Mouse (Mus musculus): Measurements from ENCODE around the gene C1s2. TPM values are rescaled to one million over a fixed set of nuclear protein-coding genes. Genes with fewer than 3 reads are reported as not detected.
"Not testable (repeated sequence)": the region's sequence is repeated elsewhere in the genome, so short reads cannot be mapped to it uniquely, and the experiment has no call there.

The C1s2 gene
- polyA plus RNA-seq, 1 experiment, result 0.42 TPM

- Histone ChIP-seq H3K4me3 (ENCODE audit: insufficient read depth, low read length) (no peak overlapping the region), H3K27ac (ENCODE audit: insufficient read depth, low read length) (no peak overlapping the region), H3K4me1 (ENCODE audit: control insufficient read depth, insufficient read depth, low read length) (no peaks in the 10 kb centered on the region)
- no peak for TF ChIP-seq POLR2A (IDR thresholded peaks at IDR 0.05; ENCODE audit: low read depth, low read length)
Measured at GRCm38 (mm10) chr6:124586266-124586665, 49.6 kb downstream of the C1s2 start.

DNA sequence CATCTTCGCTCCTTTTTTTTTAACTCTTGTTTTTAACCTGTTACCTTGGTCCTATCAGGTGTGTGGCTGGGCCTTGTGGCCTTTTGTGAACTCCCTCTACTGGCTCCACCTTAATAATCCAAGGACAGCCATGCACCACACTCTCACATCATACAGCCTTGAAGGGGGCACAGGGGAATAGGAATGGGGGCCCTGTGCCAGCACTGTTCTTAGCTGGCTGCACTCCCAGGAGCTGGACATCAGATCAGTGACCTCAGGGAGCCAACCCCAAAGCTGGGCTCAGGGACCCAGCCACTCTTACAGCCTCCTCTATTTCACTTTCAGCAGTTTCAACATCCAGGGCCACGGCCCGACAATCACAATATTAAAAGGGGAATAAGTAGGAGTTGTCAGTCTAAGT lies 50.1 kb downstream of the C1s2 start:
- TF ChIP-seq POLR2A (IDR thresholded peaks at IDR 0.05; ENCODE audit: low read depth, low read length), result no peak
- TF ChIP-seq CTCF (IDR thresholded peaks at IDR 0.05; ENCODE audit: borderline replicate concordance, insufficient read depth, low read length), result no peak
- no peaks in the 10 kb centered on the region for H3K4me1 ChIP-seq (ENCODE audit: control insufficient read depth, insufficient read depth, low read length)
- no peak overlapping the region for H3K4me3 ChIP-seq (ENCODE audit: insufficient read depth, low read length)
- no peak overlapping the region for H3K27ac ChIP-seq (ENCODE audit: insufficient read depth, low read length)

DNA sequence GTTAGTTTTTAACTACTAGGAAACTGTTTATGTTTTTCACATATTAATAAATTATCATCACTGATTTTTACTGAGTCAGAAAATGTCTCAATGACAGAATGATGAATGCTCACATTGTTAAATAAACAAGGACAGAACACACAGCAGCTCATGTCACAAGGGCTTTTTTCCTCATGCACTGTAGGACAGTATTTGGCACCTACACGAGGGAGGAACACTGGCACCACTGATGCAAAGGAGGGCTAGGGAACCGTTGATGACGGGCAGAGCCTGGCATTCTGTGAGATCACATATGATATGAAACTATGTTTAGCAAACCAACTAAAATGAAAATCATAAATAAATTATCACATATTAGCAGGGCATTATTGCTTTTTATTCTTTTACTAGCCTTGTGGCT lies 51.0 kb downstream of the C1s2 start:
- TF ChIP-seq CTCF (IDR thresholded peaks at IDR 0.05; ENCODE audit: borderline replicate concordance, insufficient read depth, low read length) (no peak), POLR2A (IDR thresholded peaks at IDR 0.05; ENCODE audit: low read depth, low read length) (no peak)
- H3K4me3 ChIP-seq (ENCODE audit: insufficient read depth, low read length), result no peak overlapping the region
- no peak overlapping the region for H3K27ac ChIP-seq (ENCODE audit: insufficient read depth, low read length)
- no peaks in the 10 kb centered on the region for H3K4me1 ChIP-seq (ENCODE audit: control insufficient read depth, insufficient read depth, low read length)

- Histone ChIP-seq H3K27ac (ENCODE audit: insufficient read depth, low read length) (no peak overlapping the region), H3K4me3 (ENCODE audit: insufficient read depth, low read length) (no peak overlapping the region), H3K4me1 (ENCODE audit: control insufficient read depth, insufficient read depth, low read length) (no peaks in the 10 kb centered on the region)
- TF ChIP-seq POLR2A (IDR thresholded peaks at IDR 0.05; ENCODE audit: low read depth, low read length), result no peak
- no peak for TF ChIP-seq CTCF (IDR thresholded peaks at IDR 0.05; ENCODE audit: borderline replicate concordance, insufficient read depth, low read length)
Measured at GRCm38 (mm10) chr6:124582231-124582630, 53.7 kb downstream of the C1s2 start.

GRCm38 (mm10) chr6:124580155-124580554 lies 55.7 kb downstream of the C1s2 start:
- not testable (repeated sequence) for H3K4me3 ChIP-seq (ENCODE audit: insufficient read depth, low read length); H3K4me1 ChIP-seq (ENCODE audit: control insufficient read depth, insufficient read depth, low read length); H3K27ac ChIP-seq (ENCODE audit: insufficient read depth, low read length)

DNA sequence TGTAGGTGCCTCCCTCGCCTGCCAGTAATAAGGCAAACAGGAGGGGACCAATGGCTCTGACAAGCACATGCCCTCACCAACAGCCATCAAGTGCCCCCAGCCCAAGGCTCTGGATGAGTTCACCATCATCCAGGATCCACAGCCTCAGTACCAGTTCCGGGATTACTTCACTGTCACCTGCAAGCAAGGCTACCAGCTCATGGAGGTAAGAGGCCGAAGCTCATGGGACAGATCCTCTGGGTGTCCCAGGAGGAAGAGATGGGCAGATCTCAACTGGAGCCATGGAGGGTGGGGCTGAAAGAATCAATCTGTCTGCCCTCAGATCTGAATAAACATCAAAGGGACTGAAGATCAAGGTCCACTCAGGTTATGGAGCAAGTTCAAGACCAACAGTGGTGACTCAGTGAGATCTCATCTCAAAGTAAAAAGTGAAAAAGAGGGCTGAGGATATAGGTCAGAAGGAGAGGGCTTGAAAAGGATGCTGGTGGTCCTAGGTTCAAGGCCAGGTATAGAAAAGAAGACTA lies 60.7 kb downstream of the C1s2 start:
- H3K27ac ChIP-seq (ENCODE audit: insufficient read depth, low read length); H3K4me1 ChIP-seq (ENCODE audit: control insufficient read depth, insufficient read depth, low read length): not testable (repeated sequence)

More for the DNA sequence above, 60.7 kb downstream of the C1s2 start:
- H3K4me3 ChIP-seq (ENCODE audit: insufficient read depth, low read length), result not testable (repeated sequence)

Other genes starting within 250 kb of the C1s2 start
- gene Pex5, start 221.0 kb downstream of the C1s2 start, polyA plus RNA-seq (2011; ENCODE audit: insufficient read length, low read depth, missing spikeins), result 36.1 and 40.0 TPM in 2 replicates
- gene Clstn3, start 171.3 kb downstream of the C1s2 start, polyA plus RNA-seq (2011; ENCODE audit: insufficient read length, low read depth, missing spikeins), result 0.38 and 0.44 TPM in 2 replicates
- gene C1rl, start 143.0 kb downstream of the C1s2 start, polyA plus RNA-seq (2011; ENCODE audit: insufficient read length, low read depth, missing spikeins), result 3.3 and 3.6 TPM in 2 replicates
- gene C1ra, start 123.7 kb downstream of the C1s2 start, polyA plus RNA-seq (2011; ENCODE audit: insufficient read length, low read depth, missing spikeins), result 15.4 and 30.1 TPM in 2 replicates
- 17.0 and 50.4 TPM in 2 replicates for gene C1s1, start 93.7 kb downstream of the C1s2 start, polyA plus RNA-seq (2011; ENCODE audit: insufficient read length, low read depth, missing spikeins)
- gene C1rb, start 65.8 kb downstream of the C1s2 start, polyA plus RNA-seq (2011; ENCODE audit: insufficient read length, low read depth, missing spikeins), result not detected in 2 replicates
- gene Lpcat3, start 26.9 kb upstream of the C1s2 start, polyA plus RNA-seq (2011; ENCODE audit: insufficient read length, low read depth, missing spikeins), result 51.4 and 67.0 TPM in 2 replicates
- gene Emg1, start 76.1 kb upstream of the C1s2 start, polyA plus RNA-seq (2011; ENCODE audit: insufficient read length, low read depth, missing spikeins), result 67.1 and 68.9 TPM in 2 replicates
- 249 and 253 TPM in 2 replicates for gene Phb2, start 76.3 kb upstream of the C1s2 start, polyA plus RNA-seq (2011; ENCODE audit: insufficient read length, low read depth, missing spikeins)
- gene Ptpn6, start 102.6 kb upstream of the C1s2 start, polyA plus RNA-seq (2011; ENCODE audit: insufficient read length, low read depth, missing spikeins), result 0.53 and 4.3 TPM in 2 replicates
- 149 and 157 TPM in 2 replicates for gene Grcc10, start 105.3 kb upstream of the C1s2 start, polyA plus RNA-seq (2011; ENCODE audit: insufficient read length, low read depth, missing spikeins)
- gene Gm45234, start 119.9 kb upstream of the C1s2 start, polyA plus RNA-seq (2011; ENCODE audit: insufficient read length, low read depth, missing spikeins), result 0.58 and 0.63 TPM in 2 replicates
- 75.9 and 77.3 TPM in 2 replicates for gene Atn1, start 120.4 kb upstream of the C1s2 start, polyA plus RNA-seq (2011; ENCODE audit: insufficient read length, low read depth, missing spikeins)
- gene Eno2, start 133.6 kb upstream of the C1s2 start, polyA plus RNA-seq (2011; ENCODE audit: insufficient read length, low read depth, missing spikeins), result 17.5 and 24.1 TPM in 2 replicates
- not detected in 2 replicates for gene Lrrc23, start 143.6 kb upstream of the C1s2 start, polyA plus RNA-seq (2011; ENCODE audit: insufficient read length, low read depth, missing spikeins)
- gene Spsb2, start 172.6 kb upstream of the C1s2 start, polyA plus RNA-seq (2011; ENCODE audit: insufficient read length, low read depth, missing spikeins), result 9.1 and 11.7 TPM in 2 replicates
- 372 and 458 TPM in 2 replicates for gene Tpi1, start 178.2 kb upstream of the C1s2 start, polyA plus RNA-seq (2011; ENCODE audit: insufficient read length, low read depth, missing spikeins)
- gene Usp5, start 193.4 kb upstream of the C1s2 start, polyA plus RNA-seq (2011; ENCODE audit: insufficient read length, low read depth, missing spikeins), result 87.6 and 105 TPM in 2 replicates
- gene Cdca3, start 193.5 kb upstream of the C1s2 start, polyA plus RNA-seq (2011; ENCODE audit: insufficient read length, low read depth, missing spikeins), result 42.0 and 61.1 TPM in 2 replicates
- gene Gnb3, start 204.2 kb upstream of the C1s2 start, polyA plus RNA-seq (2011; ENCODE audit: insufficient read length, low read depth, missing spikeins), result 0.45 and 0.72 TPM in 2 replicates
- 72.7 and 76.7 TPM in 2 replicates for gene P3h3, start 221.7 kb upstream of the C1s2 start, polyA plus RNA-seq (2011; ENCODE audit: insufficient read length, low read depth, missing spikeins)
- gene Gpr162, start 227.9 kb upstream of the C1s2 start, polyA plus RNA-seq (2011; ENCODE audit: insufficient read length, low read depth, missing spikeins), result 0.55 and 0.63 TPM in 2 replicates

Data from embryonic fibroblast, embryonic 13.5 days (primary cell).